Mouse (Mus musculus) kidney, postnatal 0 days (tissue): ENCODE data around the gene Rsph14. TPM values are rescaled to one million over a fixed set of nuclear protein-coding genes. Genes with fewer than 3 reads are reported as not detected.
A peak's percentile ranks its signal among the peaks of the same experiment; 100 is the strongest.
"Not testable (repeated sequence)": the region's sequence is repeated elsewhere in the genome, so short reads cannot be mapped to it uniquely, and the experiment has no call there.

Experiments
- ATAC-seq: fragments of 200-750 bp; cut with Nextera tagmentation; replicated peaks from 2 replicates; pipeline ENCODE4 v1.8.0; 2017; ENCODE audit warnings: low read depth, moderate number of reproducible peaks, moderate TSS enrichment, moderate library complexity; ENCODE audit not compliant: low FRiP score
- DNase-seq: peaks from one replicate; pipeline ENCODE4 v3.0.0-alpha.2; 2016; ENCODE audit warnings: low spot score
- H3K27ac ChIP-seq: fragments of 300-500 bp; sonication (generic); 2 replicates; pipeline ENCODE4 v1.5.1; 2014; ENCODE audit warnings: mild to moderate bottlenecking
- H3K27me3 ChIP-seq: fragments of 300-500 bp; sonication (generic); 2 replicates; pipeline ENCODE4 v1.6.1; 2014; ENCODE audit warnings: low read length, mixed read lengths; ENCODE audit not compliant: insufficient read depth
- H3K36me3 ChIP-seq: fragments of 300-500 bp; sonication (generic); 2 replicates; pipeline ENCODE4 v1.6.1; 2014; ENCODE audit warnings: low read length, mixed read lengths; ENCODE audit not compliant: insufficient read depth
- H3K4me1 ChIP-seq: fragments of 300-500 bp; sonication (generic); replicated peaks from 2 replicates; pipeline ENCODE4 v1.6.1; 2014; ENCODE audit warnings: antibody characterized with exemption, low read length, mixed read lengths; ENCODE audit not compliant: insufficient read depth
- H3K4me2 ChIP-seq: fragments of 300-500 bp; sonication (generic); 2 replicates; pipeline ENCODE4 v1.6.1; 2014; ENCODE audit warnings: mild to moderate bottlenecking, low read length, moderate library complexity, mixed read lengths
- H3K4me3 ChIP-seq: fragments of 300-500 bp; sonication (generic); replicated peaks from 2 replicates; pipeline ENCODE4 v1.5.1; 2014; ENCODE audit warnings: low read depth, low read length
- H3K9ac ChIP-seq: fragments of 300-500 bp; sonication (generic); 2 replicates; pipeline ENCODE4 v1.6.1; 2014; ENCODE audit warnings: low read depth, low read length
- H3K9me3 ChIP-seq: fragments of 300-500 bp; sonication (generic); replicated peaks from 2 replicates; pipeline ENCODE4 v1.6.1; 2016; ENCODE audit warnings: low read length, inconsistent platforms, mixed read lengths
- CTCF ChIP-seq: IDR thresholded peaks from 2 replicates; pipeline ENCODE4 v1.5.1; 2016; ENCODE audit warnings: antibody characterized with exemption, low read depth, mild to moderate bottlenecking, moderate library complexity
- WGBS: fragments of 180-500 bp; shearing (Covaris S2); extraction: QIAGEN DNeasy Blood & Tissue Kit; methylation state at CpG from one replicate; pipeline ENCODE4 v1.1.7; 2014; 5-methylcytosine and 5-hydroxymethylcytosine counted together
- polyA plus RNA-seq: library from polyadenylated mRNA; unstranded; fragments of >200 nt; fragmentation: Nextera tagmentation; extraction: Ambion mirVana; gene quantifications from 2 replicates; pipeline ENCODE4 v1.2.1, GENCODE M21; 2015

Gene Rsph14
- polyA plus RNA-seq, 1 experiment from 2014 or later, result not detected

DNA sequence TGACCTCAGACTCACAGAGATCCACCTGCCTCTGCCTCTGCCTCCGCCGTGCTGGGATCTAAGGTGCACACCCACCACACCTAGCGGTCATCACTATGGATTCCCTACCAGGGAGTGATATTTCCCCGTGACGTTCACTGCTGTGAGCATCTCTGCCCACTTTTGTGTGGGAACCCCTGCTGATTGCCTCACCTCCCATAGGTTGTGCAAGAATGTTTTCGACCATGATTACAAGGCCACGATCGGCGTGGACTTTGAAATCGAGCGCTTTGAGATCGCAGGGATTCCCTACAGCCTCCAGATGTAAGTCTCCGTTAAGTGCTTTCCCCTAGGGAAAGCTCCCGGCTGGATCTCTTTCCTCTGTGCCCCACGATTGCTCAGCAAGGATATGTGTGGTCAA lies 13.4 kb upstream of the Rsph14 start:
- H3K36me3 ChIP-seq, result no peaks in the 10 kb centered on the region
- no peak for DNase-seq

DNA sequence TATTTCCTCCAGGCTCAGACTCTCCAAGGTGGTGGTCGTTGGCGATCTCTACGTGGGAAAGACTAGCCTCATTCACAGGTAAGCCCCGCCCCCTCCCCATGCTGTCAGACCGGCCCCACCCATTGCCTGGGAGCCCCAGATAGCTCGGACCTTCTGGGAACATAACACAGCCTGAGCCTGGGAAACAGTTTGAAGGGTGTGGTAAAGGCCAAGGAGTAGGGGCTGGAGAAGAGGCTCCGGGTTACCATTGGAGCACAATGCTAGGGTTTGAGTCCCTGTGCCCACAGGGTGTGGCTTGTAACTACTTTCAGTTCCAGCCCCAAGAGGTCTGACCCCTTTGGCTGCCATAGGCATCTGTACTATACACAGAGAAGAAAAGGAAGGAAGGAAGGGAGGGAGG lies 12.1 kb upstream of the Rsph14 start:
- DNase-seq (no peak), ATAC-seq (no peak)
- TF ChIP-seq CTCF, result no peak
- Histone ChIP-seq H3K4me1 (no peaks in the 10 kb centered on the region), H3K4me2 (no peak overlapping the region), H3K4me3 (no peak overlapping the region), H3K9me3 (no peaks in the 10 kb centered on the region), H3K27ac (no peak overlapping the region), H3K27me3 (no peaks in the 10 kb centered on the region), H3K9ac (no peak overlapping the region), H3K36me3 (no peaks in the 10 kb centered on the region)
- 38% methylated on average over 7 of the region's 7 CpGs for WGBS

More for the DNA sequence above, 13.4 kb upstream of the Rsph14 start:
- no peaks in the 10 kb centered on the region for H3K4me1 ChIP-seq
- ATAC-seq, result no peak
- no peak overlapping the region for H3K4me2 ChIP-seq
- no peaks in the 10 kb centered on the region for H3K9me3 ChIP-seq
- H3K27ac ChIP-seq, result no peak overlapping the region
- WGBS, result 92% methylated on average over 15 of the region's 15 CpGs
- H3K27me3 ChIP-seq, result no peaks in the 10 kb centered on the region
- no peak overlapping the region for H3K4me3 ChIP-seq
- TF ChIP-seq CTCF, result no peak
- no peak overlapping the region for H3K9ac ChIP-seq

- not testable (repeated sequence) for H3K36me3 ChIP-seq, DNase-seq, H3K27me3 ChIP-seq, H3K9ac ChIP-seq, H3K4me3 ChIP-seq, ATAC-seq, H3K27ac ChIP-seq, H3K4me2 ChIP-seq, H3K4me1 ChIP-seq, H3K9me3 ChIP-seq
- WGBS, result 6% methylated on average over 1 of the region's 1 CpGs
Measured at GRCm38 (mm10) chr10:75042060-75042459, 9.7 kb upstream of the Rsph14 start.

DNA sequence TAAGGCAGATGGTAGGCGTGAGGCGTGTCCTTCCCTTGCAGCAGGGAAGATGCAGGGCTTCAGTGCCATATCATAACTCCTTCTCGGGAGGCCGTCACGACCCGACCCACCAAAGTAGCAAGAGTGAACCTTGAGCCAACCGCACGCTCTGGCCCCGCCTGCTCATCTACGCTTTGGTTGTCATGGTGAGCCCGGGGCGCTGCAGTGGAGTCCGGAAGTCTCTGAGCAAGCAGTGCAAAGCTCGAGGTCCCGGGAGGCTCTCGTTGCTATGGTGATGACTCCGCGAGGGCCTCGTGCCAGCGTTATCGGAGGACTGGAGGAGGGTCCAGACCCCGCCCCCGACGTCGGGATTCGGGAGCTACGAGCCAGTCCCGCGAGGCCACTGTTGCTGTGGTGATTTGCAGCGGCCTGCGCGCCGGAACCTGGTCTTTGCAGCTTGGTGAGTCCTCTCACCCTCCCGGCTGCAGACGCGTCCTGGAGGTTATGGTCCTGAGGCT lies 4.5 kb upstream of the Rsph14 start, which contains the start of gene Rab36:
Gene Rab36, plus strand, starts transcription at position 176 of the 497 bp plus-strand sequence.
- H3K9me3 ChIP-seq, result no peaks in the 10 kb centered on the region
- TF ChIP-seq CTCF, result no peak
- H3K9ac ChIP-seq, result peak within 1 kb of the TSS; percentile 64
- no peaks in the 10 kb centered on the region for H3K27me3 ChIP-seq
- peak within 1 kb of the TSS; percentile 41 for H3K4me3 ChIP-seq
- WGBS, result under 1% methylated on average over 36 of the region's 36 CpGs
- no peaks in the 10 kb centered on the region for H3K36me3 ChIP-seq
- H3K27ac ChIP-seq, result 0 out of 2 replicates have a peak within 1 kb of the TSS, but pooled peaks have one; percentile 14
- no peaks in the 10 kb centered on the region for H3K4me1 ChIP-seq
- DNase-seq, result peak; percentile 97
- peak; percentile 96 for ATAC-seq
- peak within 1 kb of the TSS; percentile 67 for H3K4me2 ChIP-seq

GRCm38 (mm10) chr10:75031345-75032114 lies 856 bp downstream of the Rsph14 start:
- DNase-seq, result no peak
- Histone ChIP-seq H3K9me3 (no peaks in the 10 kb centered on the region), H3K4me3 (no peak overlapping the region), H3K27me3 (no peaks in the 10 kb centered on the region), H3K36me3 (no peaks in the 10 kb centered on the region), H3K9ac (no peak overlapping the region), H3K4me1 (no peaks in the 10 kb centered on the region), H3K27ac (no peak overlapping the region), H3K4me2 (no peak overlapping the region)
- ATAC-seq, result no peak
- 60% methylated on average over 5 of the region's 5 CpGs for WGBS
- TF ChIP-seq CTCF, result no peak

- Histone ChIP-seq H3K4me2 (no peak overlapping the region), H3K27me3 (no peaks in the 10 kb centered on the region), H3K9me3 (no peaks in the 10 kb centered on the region), H3K4me3 (no peak overlapping the region), H3K9ac (no peak overlapping the region), H3K4me1 (no peaks in the 10 kb centered on the region), H3K27ac (no peak overlapping the region), H3K36me3 (no peaks in the 10 kb centered on the region)
- DNase-seq (no peak), ATAC-seq (no peak)
- WGBS, result 78% methylated on average over 3 of the region's 3 CpGs
- no peak for TF ChIP-seq CTCF
Measured at GRCm38 (mm10) chr10:75030234-75030633, 2.2 kb downstream of the Rsph14 start.
